Mouse (Mus musculus): ENCODE measurements around the gene Npm3.

Npm3 gene

GRCm38 (mm10) chr19:45749243-45750043 is at the start of gene Npm3:
Npm3 (minus strand) TSS chr19:45749591.
- DNase-seq = peak; percentile 68 to 74

- no peak for DNase-seq
These were observed 47.5 kb upstream of the Npm3 start for GRCm38 (mm10) chr19:45796879-45797278.

- peak; percentile 43 to 70 for DNase-seq
These were observed 46.7 kb upstream of the Npm3 start for GRCm38 (mm10) chr19:45796061-45796556.

- DNase-seq = no peak
These were observed 46.1 kb upstream of the Npm3 start for GRCm38 (mm10) chr19:45795406-45795944.

- no peak for DNase-seq
These were observed 45.3 kb upstream of the Npm3 start for GRCm38 (mm10) chr19:45794718-45795117.

- DNase-seq = no peak
These were observed 43.0 kb upstream of the Npm3 start for GRCm38 (mm10) chr19:45792404-45792803.

- DNase-seq = no peak
These were observed 40.8 kb upstream of the Npm3 start for GRCm38 (mm10) chr19:45789888-45790874.

GRCm38 (mm10) chr19:45789365-45789764 is 40.0 kb upstream of the Npm3 start:
- no peak for DNase-seq

- no peak for DNase-seq
These were observed 38.9 kb upstream of the Npm3 start for GRCm38 (mm10) chr19:45788337-45788736.

GRCm38 (mm10) chr19:45787450-45787849 is 38.1 kb upstream of the Npm3 start:
- no peak for DNase-seq

GRCm38 (mm10) chr19:45785470-45785869 is 36.1 kb upstream of the Npm3 start:
- DNase-seq = no peak

- peak in 1 of 2 experiments; percentile 29 for DNase-seq
These were observed 34.7 kb upstream of the Npm3 start for GRCm38 (mm10) chr19:45783933-45784576.

GRCm38 (mm10) chr19:45783181-45783932 is 34.0 kb upstream of the Npm3 start, which contains the start of gene Mgea5:
Mgea5 (minus strand) TSS chr19:45783837.
- peak; percentile 98 to 99 for DNase-seq

- DNase-seq = peak; percentile 68 to 74
These were observed 33.1 kb upstream of the Npm3 start for GRCm38 (mm10) chr19:45782315-45783001.

GRCm38 (mm10) chr19:45781676-45782075 is 32.3 kb upstream of the Npm3 start:
- no peak for DNase-seq

GRCm38 (mm10) chr19:45780350-45780915 is 31.0 kb upstream of the Npm3 start:
- no peak for DNase-seq

- DNase-seq = no peak
These were observed 26.1 kb upstream of the Npm3 start for GRCm38 (mm10) chr19:45775486-45775885.

GRCm38 (mm10) chr19:45771501-45771900 is 22.1 kb upstream of the Npm3 start:
- DNase-seq = no peak

- no peak for DNase-seq
These were observed 11.4 kb upstream of the Npm3 start for GRCm38 (mm10) chr19:45760810-45761209.

GRCm38 (mm10) chr19:45758671-45759070 is 9.3 kb upstream of the Npm3 start:
- no peak for DNase-seq

- DNase-seq = no peak
These were observed 4.2 kb upstream of the Npm3 start for GRCm38 (mm10) chr19:45753551-45753950.
